Mouse (Mus musculus): ENCODE measurements around the gene Ksr2. TPM values are rescaled to one million over a fixed set of nuclear protein-coding genes. Genes with fewer than 3 reads are reported as not detected.

Gene Ksr2
- total RNA-seq, 2 experiments from 2014 or later: 34.7 to 35.9 TPM

GRCm38 (mm10) chr5:117521156-117521555 lies 107.4 kb downstream of the Ksr2 start:
- no peak for DNase-seq (ENCODE audit: low spot score in 2 of 2)

- no peak for DNase-seq (ENCODE audit: low spot score in 2 of 2)
Observed at GRCm38 (mm10) chr5:117521701-117522100, 107.9 kb downstream of the Ksr2 start.

- DNase-seq (ENCODE audit: low spot score in 2 of 2): no peak
Observed at GRCm38 (mm10) chr5:117522471-117522870, 108.7 kb downstream of the Ksr2 start.

GRCm38 (mm10) chr5:117523010-117523409 lies 109.2 kb downstream of the Ksr2 start:
- DNase-seq (ENCODE audit: low spot score in 2 of 2): no peak

- DNase-seq (ENCODE audit: low spot score in 2 of 2): no peak
Observed at GRCm38 (mm10) chr5:117530991-117531390, 117.2 kb downstream of the Ksr2 start.

- no peak for DNase-seq (ENCODE audit: low spot score in 2 of 2)
Observed at GRCm38 (mm10) chr5:117539221-117539620, 125.4 kb downstream of the Ksr2 start.

- DNase-seq (ENCODE audit: low spot score in 2 of 2): no peak
Observed at GRCm38 (mm10) chr5:117541654-117542053, 127.9 kb downstream of the Ksr2 start.

GRCm38 (mm10) chr5:117546694-117547268 lies 133.0 kb downstream of the Ksr2 start:
- no peak for DNase-seq (ENCODE audit: low spot score in 2 of 2)

- no peak for DNase-seq (ENCODE audit: low spot score in 2 of 2)
Observed at GRCm38 (mm10) chr5:117550992-117551391, 137.2 kb downstream of the Ksr2 start.

- DNase-seq (ENCODE audit: low spot score in 2 of 2): no peak
Observed at GRCm38 (mm10) chr5:117552096-117552495, 138.3 kb downstream of the Ksr2 start.

- no peak for DNase-seq (ENCODE audit: low spot score in 2 of 2)
Observed at GRCm38 (mm10) chr5:117554505-117554904, 140.7 kb downstream of the Ksr2 start.

GRCm38 (mm10) chr5:117556570-117556969 lies 142.8 kb downstream of the Ksr2 start:
- no peak for DNase-seq (ENCODE audit: low spot score in 2 of 2)

- no peak for DNase-seq (ENCODE audit: low spot score in 2 of 2)
Observed at GRCm38 (mm10) chr5:117561080-117561479, 147.3 kb downstream of the Ksr2 start.

- DNase-seq (ENCODE audit: low spot score in 2 of 2): peak in 1 of 2 experiments; percentile 57
Observed at GRCm38 (mm10) chr5:117566051-117566665, 152.4 kb downstream of the Ksr2 start.

GRCm38 (mm10) chr5:117569190-117569795 lies 155.5 kb downstream of the Ksr2 start:
- DNase-seq (ENCODE audit: low spot score in 2 of 2): no peak

- peak in 1 of 2 experiments; percentile 33 for DNase-seq (ENCODE audit: low spot score in 2 of 2)
Observed at GRCm38 (mm10) chr5:117572428-117572827, 158.6 kb downstream of the Ksr2 start.

- peak; percentile 47 for DNase-seq (ENCODE audit: low spot score in 2 of 2)
Observed at GRCm38 (mm10) chr5:117574894-117575293, 161.1 kb downstream of the Ksr2 start.

- peak in 1 of 2 experiments; percentile 42 for DNase-seq (ENCODE audit: low spot score in 2 of 2)
Observed at GRCm38 (mm10) chr5:117577598-117577997, 163.8 kb downstream of the Ksr2 start.

- DNase-seq (ENCODE audit: low spot score in 2 of 2): no peak
Observed at GRCm38 (mm10) chr5:117581711-117582110, 167.9 kb downstream of the Ksr2 start.

GRCm38 (mm10) chr5:117584428-117584827 lies 170.6 kb downstream of the Ksr2 start:
- DNase-seq (ENCODE audit: low spot score in 2 of 2): no peak

- DNase-seq (ENCODE audit: low spot score in 2 of 2): no peak
Observed at GRCm38 (mm10) chr5:117589266-117589665, 175.5 kb downstream of the Ksr2 start.

- DNase-seq (ENCODE audit: low spot score in 2 of 2): no peak
Observed at GRCm38 (mm10) chr5:117593273-117593672, 179.5 kb downstream of the Ksr2 start.

GRCm38 (mm10) chr5:117596803-117597202 lies 183.0 kb downstream of the Ksr2 start:
- DNase-seq (ENCODE audit: low spot score in 2 of 2): no peak

All from layer of hippocampus, postnatal 14 days (tissue).